Mouse (Mus musculus): Measurements from ENCODE around the gene Commd9. TPM values are rescaled to one million over a fixed set of nuclear protein-coding genes. Genes with fewer than 3 reads are reported as not detected.

Gene Commd9
- polyA plus RNA-seq, 1 experiment from 2014 or later: 73.1 TPM

DNA sequence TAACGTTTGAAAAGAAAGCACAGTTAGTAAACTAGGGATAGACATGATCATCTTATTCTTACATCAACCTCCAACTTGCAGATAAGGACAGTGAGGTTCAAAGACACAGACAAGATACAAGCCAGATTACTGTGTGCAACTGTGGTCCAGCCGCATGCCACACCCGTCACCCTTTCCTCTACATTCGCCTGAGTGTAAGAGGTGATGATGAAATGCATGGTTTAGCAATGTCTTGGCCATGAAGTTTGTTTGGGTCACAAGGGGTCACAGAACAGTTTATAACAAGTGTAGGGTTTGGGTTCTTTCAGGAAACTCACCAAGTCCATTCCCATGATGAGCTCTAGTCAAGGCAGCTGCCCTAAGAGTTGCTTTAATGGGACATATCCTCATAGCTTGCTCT is 17.4 kb upstream of the Commd9 start:
- no peak for TF ChIP-seq CTCF (IDR thresholded peaks at IDR 0.05; ENCODE audit: low read depth)
- no peak for ATAC-seq (replicated peaks; ENCODE audit: low FRiP score, low read depth)
- Histone ChIP-seq H3K4me1 (replicated peaks; ENCODE audit: insufficient read depth, low read length) (no peaks in the 10 kb centered on the region), H3K36me3 (ENCODE audit: insufficient read depth, low read length) (no peaks in the 10 kb centered on the region), H3K4me2 (ENCODE audit: low read length) (no peak overlapping the region), H3K4me3 (replicated peaks; ENCODE audit: low read depth, low read length) (no peak overlapping the region), H3K27ac (no peak overlapping the region), H3K9ac (ENCODE audit: low read depth, low read length) (no peak overlapping the region), H3K27me3 (ENCODE audit: insufficient read depth, low read length) (no peaks in the 10 kb centered on the region), H3K9me3 (replicated peaks; ENCODE audit: low read length) (no peaks in the 10 kb centered on the region)
- DNase-seq (ENCODE audit: low spot score): no peak
- WGBS: 86% methylated on average over 4 of the region's 4 CpGs

DNA sequence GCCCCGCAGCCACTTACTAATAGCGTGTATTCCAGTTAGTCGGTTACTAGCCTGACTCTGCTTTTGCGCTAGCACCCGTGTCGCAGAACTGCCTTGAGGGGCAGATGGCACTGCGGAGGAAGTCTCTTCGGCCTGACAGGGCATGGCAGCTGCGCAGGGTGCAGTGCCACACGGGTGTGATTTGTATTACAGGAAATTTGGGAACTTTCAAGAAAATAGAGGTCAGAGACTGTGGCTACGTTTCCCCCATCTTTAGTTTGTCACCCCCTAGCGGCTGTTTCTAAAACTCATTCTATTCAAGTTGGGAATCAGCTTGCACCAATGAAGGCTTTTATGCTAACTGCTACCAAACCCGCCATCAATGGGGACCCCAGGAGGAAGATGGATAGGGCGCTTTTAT is 14.9 kb upstream of the Commd9 start:
- H3K9me3 ChIP-seq (replicated peaks; ENCODE audit: low read length): no peaks in the 10 kb centered on the region
- peak; percentile 80 for TF ChIP-seq CTCF (IDR thresholded peaks at IDR 0.05; ENCODE audit: low read depth)
- ATAC-seq (replicated peaks; ENCODE audit: low FRiP score, low read depth) (peak; percentile 54), DNase-seq (ENCODE audit: low spot score) (peak; percentile 90)
- H3K36me3 ChIP-seq (ENCODE audit: insufficient read depth, low read length): no peaks in the 10 kb centered on the region
- no peak overlapping the region for H3K27ac ChIP-seq
- peak overlapping the region; percentile 49 for H3K4me2 ChIP-seq (ENCODE audit: low read length)
- H3K4me3 ChIP-seq (replicated peaks; ENCODE audit: low read depth, low read length): no peak overlapping the region; the same call in 1 of the 2 replicates
- H3K27me3 ChIP-seq (ENCODE audit: insufficient read depth, low read length): no peaks in the 10 kb centered on the region
- WGBS: 27% methylated on average over 14 of the region's 14 CpGs
- no peak overlapping the region for H3K9ac ChIP-seq (ENCODE audit: low read depth, low read length)
- no peaks in the 10 kb centered on the region for H3K4me1 ChIP-seq (replicated peaks; ENCODE audit: insufficient read depth, low read length)

DNA sequence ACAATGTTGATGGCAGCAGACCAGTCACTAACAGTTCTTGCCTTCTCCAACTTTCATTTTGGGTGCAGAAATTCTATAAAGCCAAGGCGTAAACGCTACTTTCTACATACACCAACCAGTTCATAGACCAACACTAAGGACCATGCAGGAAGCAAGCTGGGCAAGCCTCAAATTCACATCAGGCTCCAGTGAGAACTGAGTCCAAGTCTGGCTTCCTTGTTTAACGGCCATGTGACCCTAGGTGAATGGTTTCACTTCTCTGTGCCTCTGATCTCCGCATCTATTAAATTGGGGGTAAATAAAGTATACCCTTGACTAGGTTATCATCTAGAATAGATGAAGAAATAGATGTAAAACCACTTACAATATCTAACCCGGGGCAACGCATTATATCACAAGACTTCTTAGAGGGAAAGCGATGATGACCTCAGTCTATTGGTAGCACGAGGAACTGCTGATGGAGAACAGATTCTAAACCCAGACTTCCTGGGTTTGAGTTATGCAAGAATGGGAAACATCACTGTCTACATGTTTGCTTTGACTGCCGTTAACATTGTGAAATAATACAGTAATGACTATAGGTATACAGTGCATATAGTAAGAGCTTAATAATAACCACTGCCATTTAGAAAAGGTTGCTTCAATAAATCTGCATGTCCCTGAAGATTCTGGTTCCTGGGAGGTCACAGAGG is 4.4 kb upstream of the Commd9 start:
- Histone ChIP-seq H3K36me3 (ENCODE audit: insufficient read depth, low read length) (no peaks in the 10 kb centered on the region), H3K27ac (no peak overlapping the region), H3K4me2 (ENCODE audit: low read length) (no peak overlapping the region), H3K9me3 (replicated peaks; ENCODE audit: low read length) (no peaks in the 10 kb centered on the region), H3K4me3 (replicated peaks; ENCODE audit: low read depth, low read length) (no peak overlapping the region), H3K4me1 (replicated peaks; ENCODE audit: insufficient read depth, low read length) (peaks cover under 1% of the 10 kb centered on the region; the same call in 1 of the 2 replicates), H3K9ac (ENCODE audit: low read depth, low read length) (no peak overlapping the region), H3K27me3 (ENCODE audit: insufficient read depth, low read length) (no peaks in the 10 kb centered on the region)
- TF ChIP-seq CTCF (IDR thresholded peaks at IDR 0.05; ENCODE audit: low read depth): no peak
- 86% methylated on average over 9 of the region's 9 CpGs for WGBS
- no peak for ATAC-seq (replicated peaks; ENCODE audit: low FRiP score, low read depth)
- no peak for DNase-seq (ENCODE audit: low spot score)

DNA sequence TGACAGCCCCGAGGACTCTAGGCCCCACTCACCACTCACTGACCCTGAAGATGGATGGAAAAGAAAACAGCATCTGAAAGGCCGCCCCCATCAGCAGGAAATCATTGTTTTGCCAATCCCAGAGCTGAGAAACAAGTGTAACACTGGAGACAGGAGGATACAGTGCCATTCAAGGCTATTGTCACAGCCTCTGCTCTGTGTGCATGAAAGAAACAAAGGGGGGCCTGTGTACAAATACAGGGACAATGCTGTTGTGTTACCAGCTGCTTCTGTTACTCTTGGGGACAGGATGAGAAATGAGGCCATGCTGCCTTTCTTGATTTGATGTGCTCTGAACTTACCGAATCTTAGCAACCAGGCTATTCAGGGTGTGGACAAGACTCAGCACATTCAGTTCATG is 3.0 kb upstream of the Commd9 start, which contains the start of gene Prr5l:
Gene Prr5l (minus strand): TSS at position 30 of the 400 bp plus-strand sequence.
- Histone ChIP-seq H3K9me3 (replicated peaks; ENCODE audit: low read length) (no peaks in the 10 kb centered on the region), H3K27me3 (ENCODE audit: insufficient read depth, low read length) (no peaks in the 10 kb centered on the region), H3K27ac (no peak within 1 kb of the TSS), H3K4me1 (replicated peaks; ENCODE audit: insufficient read depth, low read length) (peaks cover 4% of the 10 kb centered on the region; the same call in 1 of the 2 replicates), H3K9ac (ENCODE audit: low read depth, low read length) (no peak within 1 kb of the TSS), H3K36me3 (ENCODE audit: insufficient read depth, low read length) (no peaks in the 10 kb centered on the region), H3K4me3 (replicated peaks; ENCODE audit: low read depth, low read length) (no peak within 1 kb of the TSS), H3K4me2 (ENCODE audit: low read length) (no peak within 1 kb of the TSS)
- no peak for TF ChIP-seq CTCF (IDR thresholded peaks at IDR 0.05; ENCODE audit: low read depth)
- DNase-seq (ENCODE audit: low spot score): no peak
- 34% methylated on average over 3 of the region's 3 CpGs for WGBS
- ATAC-seq (replicated peaks; ENCODE audit: low FRiP score, low read depth): no peak

DNA sequence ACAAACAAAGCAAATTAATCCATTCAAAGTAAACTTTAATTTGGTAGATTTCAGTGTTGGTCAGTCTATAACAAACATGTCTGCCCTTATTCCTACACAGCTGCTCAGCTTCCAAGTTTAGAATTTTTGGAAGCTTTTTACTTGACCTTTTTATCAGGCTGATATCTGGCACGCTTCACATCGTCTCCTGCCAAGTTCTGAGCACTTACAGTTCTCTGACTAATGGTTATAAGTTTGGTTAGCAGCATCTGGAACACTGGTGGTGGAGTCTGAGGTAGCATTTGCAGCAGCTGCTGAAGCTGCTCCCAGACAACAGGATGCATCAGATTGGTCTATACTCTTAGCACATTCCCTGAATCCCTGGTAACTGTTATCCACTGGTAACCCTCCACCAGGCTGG is 1.8 kb upstream of the Commd9 start:
- WGBS: 61% methylated on average over 2 of the region's 2 CpGs
- Histone ChIP-seq H3K4me3 (replicated peaks; ENCODE audit: low read depth, low read length) (no peak overlapping the region), H3K9me3 (replicated peaks; ENCODE audit: low read length) (no peaks in the 10 kb centered on the region), H3K9ac (ENCODE audit: low read depth, low read length) (no peak overlapping the region), H3K4me1 (replicated peaks; ENCODE audit: insufficient read depth, low read length) (peaks cover 4% of the 10 kb centered on the region; the same call in 1 of the 2 replicates), H3K36me3 (ENCODE audit: insufficient read depth, low read length) (no peaks in the 10 kb centered on the region), H3K27me3 (ENCODE audit: insufficient read depth, low read length) (no peaks in the 10 kb centered on the region), H3K27ac (no peak overlapping the region), H3K4me2 (ENCODE audit: low read length) (no peak overlapping the region)
- DNase-seq (ENCODE audit: low spot score): peak; percentile 72
- no peak for TF ChIP-seq CTCF (IDR thresholded peaks at IDR 0.05; ENCODE audit: low read depth)
- ATAC-seq (replicated peaks; ENCODE audit: low FRiP score, low read depth): no peak

DNA sequence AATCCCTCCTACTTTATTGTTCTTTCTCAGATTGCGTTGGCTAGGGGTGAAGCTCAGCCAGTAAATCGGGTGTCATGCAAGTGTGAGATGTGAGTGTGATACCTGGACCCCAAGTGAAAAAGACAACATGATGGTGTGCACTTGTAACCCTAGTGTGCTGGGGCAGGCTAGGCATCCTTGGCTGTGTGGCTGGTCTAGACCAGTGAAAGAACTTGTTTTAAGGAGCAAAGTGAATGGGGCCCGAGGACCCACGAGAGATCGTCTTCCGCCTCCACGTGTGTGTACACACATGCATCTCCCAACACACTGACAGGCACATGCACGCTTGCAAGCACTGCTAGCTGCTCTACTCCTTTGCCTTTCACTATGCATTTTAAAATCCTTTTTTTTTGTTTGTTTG is 2.8 kb downstream of the Commd9 start:
- WGBS: 80% methylated on average over 8 of the region's 8 CpGs
- no peak for TF ChIP-seq CTCF (IDR thresholded peaks at IDR 0.05; ENCODE audit: low read depth)
- no peak for DNase-seq (ENCODE audit: low spot score)

More for the DNA sequence above, 2.8 kb downstream of the Commd9 start:
- no peak for ATAC-seq (replicated peaks; ENCODE audit: low FRiP score, low read depth)
- Histone ChIP-seq H3K27me3 (ENCODE audit: insufficient read depth, low read length) (no peaks in the 10 kb centered on the region), H3K36me3 (ENCODE audit: insufficient read depth, low read length) (no peaks in the 10 kb centered on the region), H3K9me3 (replicated peaks; ENCODE audit: low read length) (no peaks in the 10 kb centered on the region), H3K4me1 (replicated peaks; ENCODE audit: insufficient read depth, low read length) (peaks cover 4% of the 10 kb centered on the region; the same call in 1 of the 2 replicates), H3K9ac (ENCODE audit: low read depth, low read length) (no peak overlapping the region), H3K4me2 (ENCODE audit: low read length) (no peak overlapping the region), H3K27ac (no peak overlapping the region), H3K4me3 (replicated peaks; ENCODE audit: low read depth, low read length) (no peak overlapping the region)

All from kidney, postnatal 0 days (tissue).